Mouse (Mus musculus) urinary bladder, postnatal 14 days (tissue): ENCODE measurements around the gene Lif.

ENCODE experiments used
- DNase-seq: peaks from one replicate; pipeline ENCODE4 v3.0.0; 2021; ENCODE audit warnings: low spot score

Gene Lif

DNA sequence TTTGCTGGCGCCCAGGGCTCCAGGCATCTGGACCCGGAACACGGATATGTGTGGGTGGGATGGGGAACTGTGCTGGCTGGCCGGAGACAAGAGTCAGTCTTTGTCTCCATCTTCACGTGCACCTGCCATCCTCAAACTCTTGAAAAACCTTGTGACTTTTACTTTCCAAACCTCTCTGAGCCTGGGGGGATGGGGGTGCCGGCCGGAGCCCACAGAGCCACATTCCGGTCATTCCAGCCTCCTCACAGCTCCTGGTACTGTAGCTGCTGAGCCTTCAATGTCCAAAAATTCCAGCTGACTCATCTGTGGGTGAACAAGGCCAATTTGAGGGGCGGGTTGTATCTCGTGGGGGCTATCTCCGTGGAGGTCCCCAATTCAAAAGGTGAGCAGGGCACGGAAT lies 41.8 kb downstream of the Lif start:
- peak; percentile 38 for DNase-seq

GRCm38 (mm10) chr11:4299735-4300474 lies 42.5 kb downstream of the Lif start:
- peak; percentile 31 for DNase-seq

DNA sequence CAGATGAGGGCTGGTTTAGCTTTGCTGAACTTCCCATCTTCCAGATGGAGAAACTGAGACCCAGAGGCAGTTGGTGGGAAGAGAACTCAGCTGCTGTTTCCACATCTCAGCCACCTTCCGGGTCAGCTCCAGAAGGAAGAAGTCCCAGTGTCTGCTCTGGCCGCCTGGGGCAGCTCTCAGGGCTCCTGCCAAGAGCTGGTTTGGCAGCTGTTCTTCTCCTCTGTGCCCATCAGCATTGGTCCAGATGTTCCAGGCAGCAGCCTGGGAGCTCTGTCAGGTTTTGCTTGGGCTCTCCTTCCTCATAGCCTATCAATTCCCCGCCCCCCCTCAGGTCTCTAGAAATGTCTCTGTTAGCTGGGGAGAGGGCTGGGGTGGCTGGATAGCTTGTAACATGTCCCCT lies 43.3 kb downstream of the Lif start:
- no peak for DNase-seq

- peak; percentile 59 for DNase-seq
Observed at GRCm38 (mm10) chr11:4302363-4302913, 45.1 kb downstream of the Lif start.

- no peak for DNase-seq
Observed at GRCm38 (mm10) chr11:4303033-4303432, 45.7 kb downstream of the Lif start.

GRCm38 (mm10) chr11:4304203-4304602 lies 46.8 kb downstream of the Lif start:
- no peak for DNase-seq

DNA sequence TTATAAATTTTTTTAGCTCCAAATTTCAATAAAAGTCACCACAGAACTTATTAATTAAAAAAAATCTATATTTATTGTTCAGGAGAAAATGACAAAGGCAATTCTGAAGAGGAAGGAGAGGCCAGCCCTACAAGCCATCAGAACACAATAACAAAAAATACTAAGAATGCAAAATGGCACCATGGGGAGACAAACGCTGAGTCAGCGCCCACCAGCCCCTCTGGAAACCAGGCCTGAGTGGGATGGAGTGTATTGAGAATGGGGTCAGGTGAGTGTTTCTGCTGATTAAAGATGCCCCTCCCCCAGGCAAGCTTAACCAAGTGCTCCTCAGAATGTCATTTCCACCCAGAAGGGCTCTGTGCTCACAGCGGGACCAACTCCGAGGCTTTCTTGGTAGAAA lies 47.7 kb downstream of the Lif start:
- no peak for DNase-seq

DNA sequence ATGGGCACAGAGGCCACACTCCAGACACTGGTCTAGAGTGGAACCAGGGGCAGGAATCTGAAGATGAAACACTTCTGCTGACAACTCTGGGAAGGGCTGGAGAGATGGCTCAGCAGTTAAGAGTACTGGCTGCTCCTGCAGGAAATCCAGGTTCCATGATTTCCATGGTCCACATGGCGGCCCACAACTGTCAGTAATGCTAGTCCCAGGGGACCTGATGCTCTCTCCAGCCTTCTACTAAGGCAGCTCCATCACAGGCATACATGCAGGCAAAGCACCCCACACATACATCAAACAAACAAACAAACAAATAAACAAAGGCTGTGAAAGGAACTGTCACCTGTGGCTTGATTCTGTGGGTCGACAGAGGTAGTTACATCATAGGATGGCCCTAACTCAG lies 48.7 kb downstream of the Lif start:
- no peak for DNase-seq

GRCm38 (mm10) chr11:4308060-4308513 lies 50.7 kb downstream of the Lif start:
- DNase-seq, result no peak

DNA sequence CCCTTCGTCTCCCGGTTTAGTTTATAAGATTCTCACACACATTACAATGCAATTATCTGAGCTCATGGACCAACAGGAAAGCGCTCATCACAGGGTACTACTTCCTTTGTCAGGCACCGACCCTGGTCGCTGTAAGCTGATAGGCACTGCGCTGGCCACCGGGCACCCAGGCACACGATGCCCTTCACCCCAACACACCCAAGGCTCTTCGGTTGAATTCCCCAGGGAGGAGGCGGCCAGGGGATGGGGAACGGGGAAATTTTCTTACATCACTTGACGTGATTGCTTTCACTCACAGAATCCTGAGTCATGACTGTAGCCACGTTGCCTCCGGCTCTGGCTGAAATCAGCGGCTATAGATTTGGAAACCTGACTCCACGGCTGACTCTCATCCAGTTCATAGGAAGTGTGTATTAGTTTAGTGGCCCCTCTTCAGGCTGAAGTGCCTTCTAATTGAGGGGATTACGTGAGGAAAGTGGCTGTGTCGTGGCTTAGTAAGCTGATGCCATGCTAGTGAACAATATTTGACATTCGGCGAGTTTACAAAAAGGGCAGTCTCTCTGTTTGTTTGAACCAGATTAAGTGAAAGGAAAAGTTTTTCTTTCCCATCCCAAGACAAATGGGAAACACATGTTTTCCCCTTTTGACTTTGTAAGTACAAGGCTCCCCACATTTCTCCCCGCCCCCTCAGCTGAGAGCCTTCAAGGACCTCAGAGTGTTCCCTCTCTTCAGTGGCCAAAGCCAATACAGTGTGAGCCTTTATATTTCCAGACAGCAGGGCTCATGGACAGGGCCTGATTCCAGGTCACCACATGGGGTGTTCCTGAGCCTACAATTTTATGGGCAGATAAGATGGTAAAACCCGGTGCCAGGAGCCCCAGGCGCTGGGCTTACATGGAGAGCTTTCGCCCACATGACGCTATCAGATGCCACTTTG lies 51.4 kb downstream of the Lif start:
- DNase-seq, result peak; percentile 36

DNA sequence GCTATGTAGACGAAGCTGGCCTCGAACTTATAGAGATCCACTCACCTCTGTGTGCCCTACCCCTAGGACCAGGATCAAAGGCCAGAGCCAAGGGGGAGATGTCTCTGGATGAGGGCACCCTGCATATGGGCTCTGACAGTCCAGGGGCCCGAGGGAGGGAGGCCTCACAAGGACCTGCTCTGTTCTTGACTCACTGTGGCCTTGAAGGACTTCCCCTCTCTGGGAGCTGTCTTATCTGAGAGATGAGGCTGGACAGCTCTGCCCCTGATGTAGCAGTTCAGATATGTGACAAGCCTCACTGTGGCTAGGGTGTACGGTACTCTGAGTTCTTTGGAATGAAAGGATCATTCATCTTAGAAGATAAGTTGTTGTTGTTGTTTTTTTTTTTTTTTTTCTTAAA lies 52.3 kb downstream of the Lif start:
- DNase-seq, result no peak

- no peak for DNase-seq
Observed at GRCm38 (mm10) chr11:4310324-4310723, 53.0 kb downstream of the Lif start.

DNA sequence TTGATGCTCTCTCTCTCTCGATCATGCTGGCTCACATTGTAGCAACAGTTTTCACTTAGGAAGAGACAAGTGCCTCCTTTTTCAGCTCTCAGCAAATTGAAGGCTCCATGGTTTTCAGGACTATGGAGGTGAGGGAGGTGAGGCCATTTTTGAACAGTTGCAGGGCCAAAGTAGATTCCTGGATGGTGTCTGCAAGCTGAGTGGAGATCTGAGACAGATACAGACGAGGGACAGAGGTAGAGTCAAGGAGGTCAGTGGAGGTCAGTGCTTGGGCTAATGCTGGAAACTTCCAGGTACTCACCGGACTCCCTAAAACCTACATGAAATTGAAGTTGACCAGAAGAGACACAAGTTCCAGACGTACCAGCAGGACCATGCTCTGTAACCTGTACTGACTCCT lies 54.8 kb downstream of the Lif start:
- no peak for DNase-seq

DNA sequence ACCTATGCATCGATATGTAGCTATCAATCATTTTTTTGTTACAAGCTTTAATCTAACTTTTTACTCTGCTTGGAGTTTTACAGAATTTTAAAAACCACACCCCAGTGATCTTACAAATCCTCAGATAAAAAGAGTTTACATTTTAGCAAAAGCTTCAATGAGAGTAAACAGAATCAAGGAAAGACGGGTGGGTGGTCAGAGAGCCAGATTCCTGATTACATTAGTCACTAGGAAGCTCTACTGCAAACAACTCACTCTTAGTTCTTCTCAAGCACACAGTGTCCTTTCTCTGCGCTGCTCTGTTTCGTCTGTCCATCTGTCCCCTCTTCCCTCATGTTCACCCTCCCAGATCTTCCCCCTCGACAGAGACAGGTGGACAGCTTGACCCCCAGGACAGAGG lies 59.9 kb downstream of the Lif start:
- no peak for DNase-seq

- DNase-seq, result no peak
Observed at GRCm38 (mm10) chr11:4318011-4318410, 60.7 kb downstream of the Lif start.

DNA sequence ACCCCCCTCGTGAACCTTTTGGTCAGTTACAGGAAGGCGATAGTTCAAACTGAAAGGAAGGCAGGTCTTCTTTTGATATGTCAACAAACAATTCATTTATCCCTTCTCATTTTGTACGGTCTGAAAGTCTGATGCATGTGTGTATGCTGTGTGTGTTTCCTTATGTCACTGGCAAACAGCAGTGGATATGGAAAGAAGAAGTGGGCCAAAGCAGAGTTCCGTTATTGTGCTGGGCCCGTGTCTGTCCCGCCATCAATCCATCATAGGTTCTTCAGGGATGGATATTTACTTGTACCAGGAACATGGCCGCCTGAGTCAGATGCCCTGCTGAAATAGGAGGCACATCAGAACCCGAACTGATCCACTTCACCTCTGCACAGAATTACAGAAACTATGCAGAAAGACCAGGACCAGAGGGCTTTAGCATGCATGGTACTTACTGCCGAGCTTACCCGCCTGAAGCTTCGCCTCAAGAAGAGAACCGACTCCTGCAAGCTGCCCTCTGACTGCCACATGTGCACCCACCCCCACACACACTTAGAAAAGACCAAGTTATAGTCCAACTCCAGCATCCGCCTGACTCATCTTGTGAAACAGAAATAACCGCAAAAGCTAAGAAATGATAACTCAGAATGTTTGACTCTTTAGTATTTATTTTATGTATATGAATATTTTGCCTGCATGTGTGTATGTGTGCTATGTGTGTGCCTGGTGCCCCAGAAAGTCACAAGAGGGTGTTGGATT lies 62.0 kb downstream of the Lif start:
- DNase-seq, result no peak

DNA sequence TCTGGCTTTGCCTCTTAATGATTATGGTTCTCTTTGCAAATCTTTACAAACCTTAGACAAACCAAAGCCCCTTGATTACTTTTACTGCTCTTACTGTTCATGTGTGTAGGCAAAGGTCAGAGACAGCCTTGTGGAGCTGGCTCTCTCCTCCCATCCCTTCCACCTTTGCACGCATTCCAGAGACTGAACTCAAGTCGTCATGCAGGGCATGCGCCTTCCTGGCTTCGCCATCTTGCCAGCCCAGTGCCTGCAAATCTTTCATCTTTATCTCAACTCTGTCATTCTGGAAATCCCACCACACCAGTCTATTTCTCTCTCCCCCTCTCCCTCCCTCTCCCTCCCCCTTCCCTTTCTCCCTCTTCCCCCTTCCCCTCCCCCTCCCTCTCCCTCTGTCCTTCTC lies 63.5 kb downstream of the Lif start:
- DNase-seq, result no peak
